Mouse (Mus musculus) erythroblast, embryonic 14.5 days (primary cell): ENCODE results near the gene Gpr39. TPM values are rescaled to one million over a fixed set of nuclear protein-coding genes. Genes with fewer than 3 reads are reported as not detected.

Experiments
- H3K27me3 ChIP-seq: 2 replicates; pipeline ENCODE4 v1.6.1; 2012; ENCODE audit warnings: inconsistent platforms; ENCODE audit not compliant: control insufficient read depth
- H3K36me3 ChIP-seq: 2 replicates; pipeline ENCODE4 v1.6.1; 2012; ENCODE audit warnings: mild to moderate bottlenecking, inconsistent platforms; ENCODE audit not compliant: control insufficient read depth
- H3K4me1 ChIP-seq: 2 replicates; pipeline ENCODE4 v1.6.1; 2012; ENCODE audit warnings: inconsistent platforms; ENCODE audit not compliant: control insufficient read depth
- H3K4me3 ChIP-seq: replicated peaks from 2 replicates; pipeline ENCODE3; 2012; ENCODE audit warnings: moderate library complexity, mild to moderate bottlenecking, inconsistent platforms
- H3K9me3 ChIP-seq: 2 replicates; pipeline ENCODE4 v1.6.1; 2012; ENCODE audit warnings: low read length, inconsistent platforms, mixed read lengths; ENCODE audit not compliant: control insufficient read depth
- GATA1 ChIP-seq: IDR thresholded peaks from 2 replicates; pipeline ENCODE4 v1.6.1; 2012; ENCODE audit warnings: low read length, inconsistent platforms, mixed read lengths
- TAL1 ChIP-seq: IDR thresholded peaks from 3 replicates; pipeline ENCODE4 v1.6.1; 2012; ENCODE audit warnings: low read length, inconsistent platforms, mixed read lengths
- polyA plus RNA-seq: library from polyadenylated mRNA; stranded (reverse); fragments of >175 nt; gene quantifications from 2 replicates; pipeline ENCODE4 v1.2.3, GENCODE M21; 2012

The Gpr39 gene
- polyA plus RNA-seq, 1 experiment = not detected

DNA sequence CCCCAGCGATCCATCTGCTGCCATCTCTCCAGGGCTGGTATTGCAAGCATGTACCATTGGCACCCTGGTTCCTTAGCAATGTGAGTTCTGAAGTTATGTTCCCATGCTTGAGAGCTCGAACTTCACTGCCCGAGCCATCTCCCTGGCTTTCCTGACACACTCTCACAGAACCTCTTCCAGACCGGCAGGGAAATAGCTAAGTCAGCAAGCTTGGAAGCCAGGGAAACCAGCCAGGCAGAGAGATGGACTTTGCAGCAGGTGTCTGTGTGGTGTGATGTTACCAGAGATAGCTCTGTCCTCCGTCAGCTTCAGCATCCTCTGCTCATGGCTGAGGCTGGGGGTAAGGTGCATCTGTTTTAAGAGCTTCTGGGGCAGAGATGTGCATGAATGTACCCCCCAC is 41.1 kb downstream of the Gpr39 start:
- H3K27me3 ChIP-seq = no peaks in the 10 kb centered on the region
- TF ChIP-seq TAL1 (no peak), GATA1 (no peak)
- peaks cover 8% of the 10 kb centered on the region for H3K9me3 ChIP-seq
- H3K36me3 ChIP-seq = no peaks in the 10 kb centered on the region
- no peaks in the 10 kb centered on the region for H3K4me1 ChIP-seq
- H3K4me3 ChIP-seq = no peak overlapping the region

DNA sequence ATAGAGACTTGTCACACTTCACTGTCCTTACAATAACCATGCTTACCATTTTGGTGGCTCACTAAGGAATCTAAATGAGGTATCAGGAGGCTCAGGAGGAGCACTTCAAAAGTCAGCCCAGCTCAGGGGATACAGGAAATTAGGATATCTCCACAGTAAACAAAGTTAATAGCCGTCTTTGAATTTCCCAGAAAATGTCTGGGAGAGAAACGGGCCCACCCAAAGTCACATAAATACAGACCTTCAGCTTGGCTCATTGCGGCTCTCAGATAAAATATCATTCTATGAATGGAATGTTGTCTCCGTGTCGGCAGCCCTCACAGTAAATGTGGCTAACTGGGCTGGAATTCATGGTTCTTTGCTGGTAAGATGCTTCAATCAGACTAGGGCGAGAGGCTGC is 42.3 kb downstream of the Gpr39 start:
- H3K4me3 ChIP-seq = no peak overlapping the region
- no peak for TF ChIP-seq GATA1
- no peak for TF ChIP-seq TAL1
- H3K9me3 ChIP-seq = peaks cover 8% of the 10 kb centered on the region
- no peaks in the 10 kb centered on the region for H3K27me3 ChIP-seq
- H3K4me1 ChIP-seq = no peaks in the 10 kb centered on the region
- no peaks in the 10 kb centered on the region for H3K36me3 ChIP-seq

- no peaks in the 10 kb centered on the region for H3K27me3 ChIP-seq
- peaks cover 8% of the 10 kb centered on the region for H3K9me3 ChIP-seq
- TF ChIP-seq GATA1 (no peak), TAL1 (no peak)
- no peaks in the 10 kb centered on the region for H3K4me1 ChIP-seq
- no peak overlapping the region for H3K4me3 ChIP-seq
- H3K36me3 ChIP-seq = no peaks in the 10 kb centered on the region
Measured at GRCm38 (mm10) chr1:125721104-125721758, 44.4 kb downstream of the Gpr39 start.

- Histone ChIP-seq H3K4me1 (no peaks in the 10 kb centered on the region), H3K27me3 (no peaks in the 10 kb centered on the region), H3K4me3 (no peak overlapping the region), H3K36me3 (no peaks in the 10 kb centered on the region), H3K9me3 (peaks cover 8% of the 10 kb centered on the region)
- TF ChIP-seq TAL1 = no peak
- no peak for TF ChIP-seq GATA1
Measured at GRCm38 (mm10) chr1:125724304-125724703, 47.5 kb downstream of the Gpr39 start.

GRCm38 (mm10) chr1:125729025-125729565 is 52.3 kb downstream of the Gpr39 start:
- Histone ChIP-seq H3K9me3 (no peaks in the 10 kb centered on the region), H3K4me1 (no peaks in the 10 kb centered on the region), H3K4me3 (no peak overlapping the region), H3K36me3 (no peaks in the 10 kb centered on the region), H3K27me3 (no peaks in the 10 kb centered on the region)
- TF ChIP-seq GATA1 (no peak), TAL1 (no peak)

DNA sequence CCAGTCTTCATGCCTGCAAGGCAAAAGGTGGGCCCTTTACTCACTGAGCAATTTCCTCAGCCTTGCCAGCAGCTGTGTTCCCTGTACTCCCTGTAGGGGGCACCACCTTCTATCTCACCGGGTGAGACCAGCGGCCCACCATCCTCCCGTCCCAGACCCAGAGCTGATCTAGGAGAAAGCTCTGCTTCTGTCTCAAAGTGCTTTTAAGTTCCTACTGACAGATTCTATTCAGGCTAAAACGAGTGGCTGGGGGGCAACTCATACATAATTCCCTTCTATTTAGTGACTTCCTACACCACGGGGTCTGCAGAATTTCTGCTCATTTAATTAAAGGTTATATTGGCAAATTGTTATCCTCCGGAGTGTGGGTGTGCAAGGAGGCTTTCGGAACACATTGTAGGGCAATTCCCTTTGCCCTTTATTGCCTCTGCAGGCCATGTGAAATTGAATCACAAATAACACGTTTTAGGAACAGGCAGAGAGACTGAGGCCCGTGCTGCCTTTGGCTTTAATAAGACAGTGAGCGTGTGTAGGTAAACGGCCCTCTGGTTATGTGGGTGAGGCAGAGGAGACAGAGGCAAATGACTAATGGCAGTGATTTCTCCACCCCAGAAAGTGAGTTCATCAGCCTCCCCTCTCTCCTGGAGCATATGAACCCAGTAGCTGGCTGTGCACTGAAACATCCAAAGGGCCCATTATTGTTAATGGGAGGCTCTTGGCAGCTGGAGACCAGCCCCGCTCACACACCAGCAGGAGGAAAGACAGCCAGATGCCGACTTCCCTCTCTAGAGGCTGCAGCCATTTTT is 53.1 kb downstream of the Gpr39 start:
- Histone ChIP-seq H3K36me3 (no peaks in the 10 kb centered on the region), H3K9me3 (no peaks in the 10 kb centered on the region), H3K4me1 (no peaks in the 10 kb centered on the region), H3K27me3 (no peaks in the 10 kb centered on the region), H3K4me3 (no peak overlapping the region)
- no peak for TF ChIP-seq TAL1
- TF ChIP-seq GATA1 = no peak

DNA sequence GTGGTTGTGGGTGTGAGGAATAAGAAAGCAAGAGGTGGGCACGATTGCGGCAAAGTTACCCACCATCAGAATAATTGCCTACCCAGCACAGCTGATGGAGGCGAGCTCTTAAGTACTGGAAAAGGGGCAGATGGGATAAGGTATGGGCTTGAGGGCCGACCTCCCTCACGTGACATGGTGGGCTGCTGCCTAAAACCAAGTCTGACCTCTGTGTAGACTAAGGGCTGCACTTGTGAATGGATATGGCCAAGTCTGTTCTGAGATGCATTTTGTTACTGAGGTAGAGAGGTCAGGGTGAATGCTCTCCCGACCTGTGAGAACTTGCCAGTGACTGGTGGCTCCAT is 53.7 kb downstream of the Gpr39 start:
- H3K36me3 ChIP-seq = no peaks in the 10 kb centered on the region
- H3K27me3 ChIP-seq = no peaks in the 10 kb centered on the region
- H3K4me3 ChIP-seq = no peak overlapping the region
- TF ChIP-seq TAL1 = no peak
- no peak for TF ChIP-seq GATA1
- no peaks in the 10 kb centered on the region for H3K9me3 ChIP-seq
- no peaks in the 10 kb centered on the region for H3K4me1 ChIP-seq

DNA sequence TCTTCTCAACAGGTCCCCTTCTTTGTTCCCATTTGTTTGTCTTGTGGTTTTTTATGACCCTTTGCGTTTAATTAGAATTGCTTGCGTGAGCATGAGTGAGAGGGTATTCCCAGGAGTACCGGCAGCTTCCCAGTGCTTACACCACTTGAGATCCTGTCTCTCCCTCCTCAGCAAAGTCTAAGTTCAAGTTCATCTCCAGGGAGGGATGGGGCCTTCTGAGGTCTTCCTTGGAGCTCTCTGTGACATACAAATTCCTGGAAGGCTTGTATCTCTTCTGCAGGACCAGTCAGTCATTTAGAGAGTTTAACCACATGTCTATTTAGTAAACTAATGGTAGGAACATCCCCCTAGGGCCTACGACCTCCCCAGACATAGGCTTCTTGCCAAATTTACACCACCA is 55.1 kb downstream of the Gpr39 start:
- TF ChIP-seq TAL1 (no peak), GATA1 (no peak)

DNA sequence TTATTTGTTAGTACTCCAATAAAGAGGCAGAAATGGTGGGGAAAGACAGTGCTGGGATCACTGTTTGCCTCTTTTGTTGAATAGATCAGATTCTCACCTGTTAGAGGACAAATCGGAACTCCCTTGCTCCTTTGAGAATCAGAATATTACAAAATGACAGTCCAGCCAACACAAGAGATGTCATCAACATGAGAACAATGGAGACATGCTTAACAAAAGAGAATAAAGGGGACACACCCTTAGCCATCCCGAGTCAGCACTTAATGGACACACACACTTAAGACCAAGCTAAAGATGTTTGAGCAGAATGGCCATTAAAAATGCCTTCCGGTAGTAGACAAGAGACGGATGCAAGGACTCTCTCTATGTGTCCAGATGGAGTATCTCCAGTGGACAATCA is 68.0 kb downstream of the Gpr39 start:
- H3K4me3 ChIP-seq = no peak overlapping the region
- no peaks in the 10 kb centered on the region for H3K27me3 ChIP-seq
- TF ChIP-seq TAL1 = no peak
- H3K9me3 ChIP-seq = no peaks in the 10 kb centered on the region
- no peaks in the 10 kb centered on the region for H3K4me1 ChIP-seq
- no peaks in the 10 kb centered on the region for H3K36me3 ChIP-seq

More for the DNA sequence above, 55.1 kb downstream of the Gpr39 start:
- Histone ChIP-seq H3K36me3 (no peaks in the 10 kb centered on the region), H3K4me3 (no peak overlapping the region), H3K27me3 (no peaks in the 10 kb centered on the region), H3K9me3 (no peaks in the 10 kb centered on the region), H3K4me1 (no peaks in the 10 kb centered on the region)

DNA sequence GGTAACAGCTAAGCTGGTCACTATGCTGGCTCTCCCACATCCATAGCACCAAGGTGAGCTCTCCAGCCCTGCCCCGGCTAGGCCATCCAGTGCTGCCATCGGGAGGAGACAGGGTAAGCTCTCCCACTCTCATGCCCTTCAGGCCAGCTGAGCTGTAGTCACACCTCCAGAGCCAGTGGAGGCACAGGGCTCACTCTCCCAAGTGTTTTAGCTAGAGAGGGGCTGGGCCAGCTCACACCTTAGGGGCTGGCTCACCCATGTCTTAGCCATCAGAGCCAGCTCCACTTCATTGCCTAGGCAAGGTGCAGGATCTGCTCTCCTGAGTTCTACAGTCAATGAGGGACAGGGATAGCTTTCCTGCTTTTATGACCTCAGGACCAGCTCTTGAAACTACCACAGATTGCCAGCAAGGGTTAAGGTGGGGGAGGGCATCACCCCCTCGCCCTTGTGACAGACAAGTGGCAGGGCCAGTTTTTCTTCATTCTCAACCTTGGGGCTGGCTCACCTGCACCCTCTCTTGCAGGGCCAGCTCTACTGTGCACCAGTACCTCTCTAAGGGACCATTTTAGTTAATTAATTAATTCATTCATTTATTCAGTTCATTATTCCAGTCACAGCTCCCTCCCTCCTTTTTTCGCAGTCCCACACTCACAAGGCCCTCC is 78.7 kb downstream of the Gpr39 start:
- no peak for TF ChIP-seq GATA1
- TF ChIP-seq TAL1 = no peak
- Histone ChIP-seq H3K4me1 (no peaks in the 10 kb centered on the region), H3K4me3 (no peak overlapping the region), H3K36me3 (no peaks in the 10 kb centered on the region), H3K9me3 (no peaks in the 10 kb centered on the region), H3K27me3 (no peaks in the 10 kb centered on the region)
